In the genomic region with DNA sequence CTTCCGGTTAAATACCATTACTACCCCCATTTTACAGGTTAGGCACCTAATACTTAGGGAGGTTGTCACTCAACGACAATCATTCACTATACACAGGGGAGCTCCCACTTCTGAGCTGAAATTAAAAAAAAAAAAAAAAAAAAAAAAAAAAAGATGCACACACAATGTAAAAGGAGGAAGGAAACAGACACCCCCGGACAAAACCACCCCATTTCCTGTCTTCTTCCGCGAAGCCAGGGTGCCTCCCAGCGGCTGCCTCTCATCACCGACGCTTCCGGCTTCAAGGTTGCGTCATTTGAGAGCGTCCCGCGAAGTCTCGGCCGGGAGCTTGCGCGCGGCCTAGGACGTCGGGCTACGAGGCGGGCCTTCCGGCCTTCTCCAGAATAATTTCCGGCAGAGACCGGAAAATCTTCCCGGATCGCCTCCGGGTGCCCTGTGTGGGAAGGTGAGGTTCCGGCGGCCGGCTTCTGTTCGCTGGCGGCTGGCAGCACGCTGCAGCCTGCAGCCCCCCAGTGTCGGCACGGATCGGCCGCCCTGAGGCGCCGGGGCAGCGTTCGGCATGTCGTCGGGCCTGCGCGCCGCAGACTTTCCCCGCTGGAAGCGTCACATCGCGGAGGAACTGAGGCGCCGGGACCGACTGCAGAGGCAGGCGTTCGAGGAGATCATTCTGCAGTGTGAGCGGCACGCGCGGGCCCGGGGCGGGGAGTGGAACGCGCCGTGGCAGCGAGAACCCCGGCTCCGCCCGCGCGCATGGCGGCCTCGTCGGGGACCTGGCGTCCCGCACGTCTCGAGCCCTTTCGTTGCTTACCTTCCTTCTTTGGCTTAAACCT, we compare ENCODE assay signal across 8 mouse cellular contexts. TPM values are rescaled to one million over a fixed set of nuclear protein-coding genes. Genes with fewer than 3 reads are reported as not detected.
DNase-seq lines count a peak whose midpoint lies in the region; ATAC-seq and TF ChIP-seq lines count a peak whose summit lies in the region.

A gene (plus strand): TSS at position 230 of the 830 bp plus-strand sequence.

- WGBS in heart, embryonic 12.5 days, result under 1% methylated on average over 79 of the region's 79 CpGs
- WGBS in kidney, postnatal 0 days, result 2% methylated on average over 78 of the region's 79 CpGs
- WGBS in liver, embryonic 11.5 days, result under 1% methylated on average over 79 of the region's 79 CpGs
- WGBS in stomach, embryonic 14.5 days, result under 1% methylated on average over 74 of the region's 79 CpGs

- H3K4me1 ChIP-seq in heart, embryonic 12.5 days (replicated peaks), result peaks cover 9% of the 10 kb centered on the region
- peaks cover 6% of the 10 kb centered on the region; the same call in 1 of the 2 replicates for H3K4me1 ChIP-seq in kidney, postnatal 0 days (replicated peaks; ENCODE audit: insufficient read depth, low read length)
- peaks cover 9% of the 10 kb centered on the region for H3K4me1 ChIP-seq in liver, embryonic 11.5 days (replicated peaks; ENCODE audit: control insufficient read depth, insufficient read depth, low read length)
- H3K4me1 ChIP-seq in stomach, embryonic 14.5 days (ENCODE audit: control insufficient read depth, insufficient read depth, low read length), result no peaks in the 10 kb centered on the region; the same call in 1 of the 2 replicates

- peak within 1 kb of the TSS; percentile 92 for H3K9ac ChIP-seq in heart, embryonic 12.5 days
- H3K9ac ChIP-seq in kidney, postnatal 0 days (ENCODE audit: low read depth, low read length), result peak within 1 kb of the TSS; percentile 99
- H3K9ac ChIP-seq in liver, embryonic 11.5 days (ENCODE audit: low read depth, low read length), result peak within 1 kb of the TSS; percentile 98
- H3K9ac ChIP-seq in stomach, embryonic 14.5 days (replicated peaks; ENCODE audit: low read depth, low read length), result peak within 1 kb of the TSS; percentile 96

- H3K4me3 ChIP-seq in heart, embryonic 12.5 days, result peak within 1 kb of the TSS; percentile 88
- peak within 1 kb of the TSS; percentile 98 for H3K4me3 ChIP-seq in kidney, postnatal 0 days (replicated peaks; ENCODE audit: low read depth, low read length)
- H3K4me3 ChIP-seq in liver, embryonic 11.5 days (ENCODE audit: low read depth, low read length), result peak within 1 kb of the TSS; percentile 94
- H3K4me3 ChIP-seq in stomach, embryonic 14.5 days (ENCODE audit: low read depth, low read length), result peak within 1 kb of the TSS; percentile 99

- DNase-seq in CD4-positive helper T cell, adult 2 months (ENCODE audit: low read depth, low spot score), result peak; percentile 98
- peak; percentile 93 for DNase-seq in brain, embryonic 18.5 days (ENCODE audit: low read depth, low spot score)
- peak; percentile 96 for DNase-seq in kidney, postnatal 0 days (ENCODE audit: low spot score)
- peak; percentile 88 for DNase-seq in liver, embryonic 11.5 days (ENCODE audit: low spot score)
- peak; percentile 96 for DNase-seq in naive thymus-derived CD4-positive, alpha-beta T cell, adult 2 months (ENCODE audit: low read depth)

- H3K27ac ChIP-seq in heart, embryonic 12.5 days (ENCODE audit: poor library complexity, severe bottlenecking), result peak within 1 kb of the TSS; percentile 87
- H3K27ac ChIP-seq in kidney, postnatal 0 days, result peak within 1 kb of the TSS; percentile 97
- peak within 1 kb of the TSS; percentile 87 for H3K27ac ChIP-seq in liver, embryonic 11.5 days (ENCODE audit: low read depth, low read length)
- H3K27ac ChIP-seq in stomach, embryonic 14.5 days (ENCODE audit: low read length), result peak within 1 kb of the TSS; percentile 91

- ATAC-seq in erythroid progenitor cell, adult 5-6 weeks (replicated peaks; ENCODE audit: low FRiP score, poor library complexity, severe bottlenecking), result peak; percentile 99
- peak; percentile 99 for ATAC-seq in heart, embryonic 12.5 days (ENCODE audit: insufficient number of reproducible peaks, low FRiP score)
- ATAC-seq in kidney, postnatal 0 days (replicated peaks; ENCODE audit: low FRiP score, low read depth), result peak; percentile 98
- ATAC-seq in liver, embryonic 11.5 days (replicated peaks; ENCODE audit: low FRiP score), result peak; percentile 98
- ATAC-seq in stomach, embryonic 14.5 days (ENCODE audit: insufficient number of reproducible peaks, insufficient read depth, low FRiP score, low read depth), result peak; percentile 97

- H3K4me2 ChIP-seq in heart, embryonic 12.5 days, result peak within 1 kb of the TSS; percentile 81
- H3K4me2 ChIP-seq in kidney, postnatal 0 days (ENCODE audit: low read length), result peak within 1 kb of the TSS; percentile 81
- H3K4me2 ChIP-seq in liver, embryonic 11.5 days, result peak within 1 kb of the TSS; percentile 95
- peak within 1 kb of the TSS; percentile 78 for H3K4me2 ChIP-seq in stomach, embryonic 14.5 days (replicated peaks; ENCODE audit: low read depth, low read length)

- H3K9me3 ChIP-seq in heart, embryonic 12.5 days (replicated peaks), result no peaks in the 10 kb centered on the region
- no peaks in the 10 kb centered on the region for H3K9me3 ChIP-seq in kidney, postnatal 0 days (replicated peaks; ENCODE audit: low read length)
- H3K9me3 ChIP-seq in liver, embryonic 11.5 days (ENCODE audit: control insufficient read depth, low read length), result no peaks in the 10 kb centered on the region
- no peaks in the 10 kb centered on the region for H3K9me3 ChIP-seq in stomach, embryonic 14.5 days (ENCODE audit: control insufficient read depth, low read depth, low read length)

- peak; percentile 62 for TF ChIP-seq CTCF in kidney, postnatal 0 days (IDR thresholded peaks at IDR 0.05; ENCODE audit: low read depth)

- H3K27me3 ChIP-seq in heart, embryonic 12.5 days (replicated peaks), result 0 out of 2 replicates have a peak, but pooled peaks cover 11% of the 10 kb centered on the region
- H3K27me3 ChIP-seq in kidney, postnatal 0 days (ENCODE audit: insufficient read depth, low read length), result no peaks in the 10 kb centered on the region
- no peaks in the 10 kb centered on the region for H3K27me3 ChIP-seq in liver, embryonic 11.5 days (replicated peaks; ENCODE audit: control insufficient read depth, insufficient read depth, low read length)
- H3K27me3 ChIP-seq in stomach, embryonic 14.5 days (ENCODE audit: control insufficient read depth, insufficient read depth, low read length), result no peaks in the 10 kb centered on the region

- peaks cover 16% of the 10 kb centered on the region for H3K36me3 ChIP-seq in heart, embryonic 12.5 days
- peaks cover 14% of the 10 kb centered on the region for H3K36me3 ChIP-seq in kidney, postnatal 0 days (ENCODE audit: insufficient read depth, low read length)
- H3K36me3 ChIP-seq in liver, embryonic 11.5 days (ENCODE audit: control insufficient read depth, insufficient read depth, low read length), result peaks cover 6% of the 10 kb centered on the region
- H3K36me3 ChIP-seq in stomach, embryonic 14.5 days (ENCODE audit: control insufficient read depth, insufficient read depth, low read length), result peaks cover 6% of the 10 kb centered on the region

RNA-seq across cellular contexts. Expression of the gene that starts here (rescaled TPM):
- total RNA-seq in erythroid progenitor cell, adult 5-6 weeks (2015; ENCODE audit: low replicate concordance), result 30.2 and 44.0 TPM in 2 replicates
- 79.1 and 166 TPM in 2 replicates for total RNA-seq in erythroid progenitor cell, adult 5-6 weeks (2017; ENCODE audit: low replicate concordance)
- polyA plus RNA-seq in heart, embryonic 12.5 days (2016; fragmentation: Nextera tagmentation; extraction: Ambion mirVana), result 29.8 and 30.5 TPM in 2 replicates
- 20.8 and 21.9 TPM in 2 replicates for polyA plus RNA-seq in kidney, postnatal 0 days (2015; fragmentation: Nextera tagmentation; extraction: Ambion mirVana)
- polyA plus RNA-seq in liver, embryonic 11.5 days (2014; fragmentation: Nextera tagmentation; extraction: Ambion mirVana), result 27.3 and 29.4 TPM in 2 replicates
- 36.1 and 36.4 TPM in 2 replicates for polyA plus RNA-seq in stomach, embryonic 14.5 days (2014; fragmentation: Nextera tagmentation; extraction: Ambion mirVana)

Comparison
In these comparisons a context has a peak if more than half of its experiments do, and no peak if none do; other contexts are left out.
1. Peak in every context shown above with its lines: DNase-seq, ATAC-seq, H3K4me3 ChIP-seq and H3K27ac ChIP-seq.